Mouse (Mus musculus) MEL (cell line): ENCODE data around the gene Diras2. TPM values are rescaled to one million over a fixed set of nuclear protein-coding genes. Genes with fewer than 3 reads are reported as not detected.

ENCODE experiments used
- DNase-seq: peaks from one replicate; pipeline ENCODE4 v3.0.0; 2011; ENCODE audit warnings: low read depth, low spot score
- H3K27ac ChIP-seq: 2 replicates; pipeline ENCODE4 v1.5.1; 2012; ENCODE audit warnings: low read depth, mild to moderate bottlenecking, control low read depth, low read length, moderate library complexity; ENCODE audit not compliant: control insufficient read depth
- H3K27me3 ChIP-seq, 2 experiments: fragments of 150-350 bp in 1 of 2; sonication (generic) in 1 of 2; 2 replicates each; pipeline ENCODE4 v1.6.1; 2012; ENCODE audit warnings: low read length in 2 of 2, mild to moderate bottlenecking in 2 of 2, improper control_type of control experiment in 1 of 2, moderate library complexity in 1 of 2; ENCODE audit not compliant: insufficient read depth in 2 of 2, control insufficient read depth in 1 of 2
- H3K36me3 ChIP-seq, 2 experiments: 2 replicates each; pipeline ENCODE4 v1.6.1; 2012 to 2014; ENCODE audit warnings: low read length in 2 of 2, improper control_type of control experiment in 1 of 2, inconsistent platforms in 1 of 2, mild to moderate bottlenecking in 1 of 2; ENCODE audit not compliant: insufficient read depth in 2 of 2, control insufficient read depth in 1 of 2
- H3K4me1 ChIP-seq, 2 experiments: fragments of 150-350 bp in 1 of 2; sonication (generic) in 1 of 2; 2 replicates each; pipeline ENCODE4 v1.6.1; 2012; ENCODE audit warnings: low read length in 2 of 2, improper control_type of control experiment in 1 of 2, mild to moderate bottlenecking in 1 of 2; ENCODE audit not compliant: insufficient read depth in 2 of 2, control insufficient read depth in 1 of 2
- H3K4me3 ChIP-seq, 2 experiments: fragments of 150-350 bp in 1 of 2; sonication (generic) in 1 of 2; 2 replicates each; pipeline ENCODE4 v1.5.1; 2012; ENCODE audit warnings: low read depth in 2 of 2, low read length in 2 of 2, mild to moderate bottlenecking in 2 of 2, moderate library complexity in 2 of 2, control low read depth in 1 of 2, improper control_type of control experiment in 1 of 2; ENCODE audit not compliant: control insufficient read depth in 1 of 2, insufficient read depth in 1 of 2
- H3K79me2 ChIP-seq: 2 replicates; pipeline ENCODE4 v1.6.1; 2012; ENCODE audit warnings: mild to moderate bottlenecking, low read length, moderate library complexity; ENCODE audit not compliant: control insufficient read depth, poor library complexity, insufficient read depth
- H3K9ac ChIP-seq: 2 replicates; pipeline ENCODE4 v1.6.1; 2012; ENCODE audit warnings: low read depth, mild to moderate bottlenecking, control low read depth, low read length, moderate library complexity; ENCODE audit not compliant: control insufficient read depth, poor library complexity, severe bottlenecking
- H3K9me3 ChIP-seq: fragments of 150-350 bp; sonication (generic); replicated peaks from 2 replicates; pipeline ENCODE4 v1.6.1; 2012; ENCODE audit warnings: mild to moderate bottlenecking, low read length, improper control_type of control experiment, moderate library complexity; ENCODE audit not compliant: insufficient read depth
- BHLHE40 ChIP-seq: IDR thresholded peaks from 2 replicates; pipeline ENCODE4 v1.6.1; 2012; ENCODE audit warnings: low read depth, mild to moderate bottlenecking, inconsistent platforms, low read length, improper control_type of control experiment, borderline replicate concordance
- CHD1 ChIP-seq: IDR thresholded peaks from 2 replicates; pipeline ENCODE4 v1.6.1; 2012; ENCODE audit warnings: low read depth, mild to moderate bottlenecking, inconsistent platforms, low read length, improper control_type of control experiment
- CTCF ChIP-seq, 3 experiments: IDR thresholded peaks in 2 of 3; conservative IDR thresholded peaks in 1 of 3; 2 replicates each; pipeline ENCODE4 v1.5.1; 2011 to 2012; ENCODE audit warnings: low read length in 3 of 3, low read depth in 2 of 3, mild to moderate bottlenecking in 2 of 3, improper control_type of control experiment in 1 of 3, inconsistent platforms in 1 of 3, mixed read lengths in 1 of 3, moderate library complexity in 1 of 3; ENCODE audit not compliant: control insufficient read depth in 1 of 3, insufficient read depth in 1 of 3, poor library complexity in 1 of 3, severe bottlenecking in 1 of 3
- GABPA ChIP-seq: IDR thresholded peaks from 2 replicates; pipeline ENCODE4 v1.6.1; 2012; ENCODE audit warnings: low read depth, mild to moderate bottlenecking, inconsistent platforms, low read length, improper control_type of control experiment, moderate library complexity
- GATA1 ChIP-seq: IDR thresholded peaks from 2 replicates; pipeline ENCODE4 v1.6.1; 2011; ENCODE audit warnings: low read depth, low read length, improper control_type of control experiment
- KAT2A ChIP-seq: conservative IDR thresholded peaks from 2 replicates; pipeline ENCODE4 v1.6.1; 2012; ENCODE audit warnings: low read depth, low read length, improper control_type of control experiment, inconsistent platforms
- MAX ChIP-seq: IDR thresholded peaks from 2 replicates; pipeline ENCODE4 v1.6.1; 2011; ENCODE audit warnings: low read length, improper control_type of control experiment
- MXI1 ChIP-seq: IDR thresholded peaks from 2 replicates; pipeline ENCODE4 v1.6.1; 2011; ENCODE audit warnings: mild to moderate bottlenecking, low read depth, low read length, improper control_type of control experiment
- MYB ChIP-seq: IDR thresholded peaks from 2 replicates; pipeline ENCODE4 v1.6.1; 2011; ENCODE audit warnings: mild to moderate bottlenecking, low read depth, low read length, improper control_type of control experiment
- NRF1 ChIP-seq: IDR thresholded peaks from 2 replicates; pipeline ENCODE4 v1.6.1; 2014; ENCODE audit warnings: low read depth, mild to moderate bottlenecking, inconsistent platforms, low read length, improper control_type of control experiment, moderate library complexity; ENCODE audit not compliant: poor library complexity, insufficient read depth, severe bottlenecking
- SIN3A ChIP-seq: IDR thresholded peaks from 2 replicates; pipeline ENCODE4 v1.6.1; 2012; ENCODE audit warnings: low read length, improper control_type of control experiment, inconsistent platforms
- ZKSCAN1 ChIP-seq: IDR thresholded peaks from 2 replicates; pipeline ENCODE4 v1.6.1; 2012; ENCODE audit warnings: low read depth, mild to moderate bottlenecking, inconsistent platforms, low read length, improper control_type of control experiment, moderate library complexity
- polyA plus RNA-seq, 2 experiments: library from polyadenylated mRNA; stranded (reverse) in 1 of 2; unstranded in 1 of 2; fragments of >175 nt in 1 of 2; fragments of >200 nt in 1 of 2; gene quantifications; 2 replicates each; pipeline versions ENCODE4 v1.2.1 to v1.2.4; 2012; ENCODE audit warnings: low replicate concordance in 2 of 2, low read depth in 1 of 2; ENCODE audit not compliant: insufficient read length in 2 of 2, insufficient read depth in 1 of 2, missing spikeins in 1 of 2
- total RNA-seq: library from RNA; depleted of rRNA; stranded (reverse); fragments of 300-350 nt; gene quantifications from 2 replicates; pipeline ENCODE4 v1.2.3, GENCODE M21; 2012; rRNA removed

Gene Diras2
- total and polyA plus RNA-seq, 3 experiments, result not detected

DNA sequence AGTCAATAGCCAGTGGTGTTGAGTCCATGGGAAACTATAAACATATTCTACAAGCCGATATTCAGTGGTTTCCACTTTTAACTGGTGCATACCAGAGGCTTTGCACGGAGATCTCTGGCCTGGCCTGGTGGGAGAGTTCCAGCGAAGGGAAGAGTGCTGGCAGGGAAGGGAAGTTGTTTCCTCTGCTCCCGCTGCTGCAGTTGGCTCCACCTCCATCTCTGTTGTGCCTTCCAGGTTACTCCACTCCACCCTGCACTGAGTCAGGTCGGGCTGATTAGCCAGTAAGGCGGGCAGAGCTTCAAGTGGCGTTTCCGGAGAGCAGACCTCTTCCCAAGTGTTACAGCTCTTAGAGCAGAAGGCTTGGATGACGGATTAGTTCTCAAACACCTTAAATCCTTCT lies 75.8 kb downstream of the Diras2 start:
- no peak overlapping the region for H3K9ac ChIP-seq
- TF ChIP-seq MAX (no peak), CTCF (IDR thresholded peaks at IDR 0.05 in 2 of 3, conservative IDR thresholded peaks at IDR 0.05 in 1 of 3; ENCODE audit: control insufficient read depth in 1 of 3, insufficient read depth in 1 of 3, low read depth in 2 of 3, low read length in 3 of 3, poor library complexity in 1 of 3, severe bottlenecking in 1 of 3) (no peak), SIN3A (no peak), MYB (no peak), KAT2A (no peak)
- no peak overlapping the region for H3K4me3 ChIP-seq
- DNase-seq, result no peak
- H3K27me3 ChIP-seq, result no peaks in the 10 kb centered on the region
- H3K9me3 ChIP-seq, result no peaks in the 10 kb centered on the region
- no peaks in the 10 kb centered on the region for H3K79me2 ChIP-seq
- H3K36me3 ChIP-seq, result no peaks in the 10 kb centered on the region
- no peak overlapping the region for H3K27ac ChIP-seq
- H3K4me1 ChIP-seq, result no peaks in the 10 kb centered on the region

DNA sequence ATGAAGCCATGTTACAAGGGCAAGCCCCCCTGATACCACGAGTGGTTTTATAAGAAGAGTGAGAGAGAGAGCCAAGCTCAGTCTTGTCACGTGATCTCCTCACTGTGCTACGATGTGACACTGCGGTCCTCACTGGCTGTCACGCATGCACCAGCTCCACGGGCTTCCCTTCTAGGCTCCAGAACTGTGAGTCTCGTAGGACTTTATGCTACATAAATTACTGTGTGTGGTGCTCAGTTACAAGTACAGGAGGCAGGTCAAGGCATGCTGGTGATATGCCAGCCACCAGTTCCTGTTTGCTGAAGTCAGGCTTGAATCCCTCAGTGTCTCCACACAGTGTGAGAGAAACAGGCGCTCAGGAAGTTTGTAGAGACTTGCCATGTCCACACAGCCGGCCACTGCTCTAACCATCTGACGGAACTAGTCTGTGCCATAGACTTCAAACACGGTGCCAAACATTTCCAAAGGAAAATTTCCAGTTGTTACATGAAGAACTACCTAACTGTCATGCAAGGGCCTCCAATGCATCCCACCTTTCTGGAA lies 76.3 kb downstream of the Diras2 start:
- H3K27ac ChIP-seq, result no peak overlapping the region
- no peaks in the 10 kb centered on the region for H3K36me3 ChIP-seq
- H3K79me2 ChIP-seq, result no peaks in the 10 kb centered on the region
- H3K9me3 ChIP-seq, result no peaks in the 10 kb centered on the region
- H3K9ac ChIP-seq, result no peak overlapping the region
- DNase-seq, result no peak
- no peak for TF ChIP-seq GABPA
- no peak for TF ChIP-seq MXI1
- no peak for TF ChIP-seq CHD1
- no peak for TF ChIP-seq GATA1
- no peak for TF ChIP-seq BHLHE40
- TF ChIP-seq ZKSCAN1, result no peak
- no peak for TF ChIP-seq NRF1
- no peak for TF ChIP-seq MAX
- TF ChIP-seq, all 39 proteins: peak for 0
- Histone ChIP-seq H3K27me3 (no peaks in the 10 kb centered on the region), H3K4me1 (no peaks in the 10 kb centered on the region), H3K4me3 (no peak overlapping the region)

Other genes starting within 250 kb of the Diras2 start
- 13.3 and 14.4 TPM in 2 replicates for gene Syk, start 51.9 kb upstream of the Diras2 start, total RNA-seq
- gene Syk, start 51.9 kb upstream of the Diras2 start, polyA plus RNA-seq, result 10 to 100 TPM in 1 of 2 experiments, not detected in 1; 23.8 TPM